Mouse (Mus musculus): ENCODE measurements at regions not wholly inside any gene's neighbourhood (a gene's known extent, or its start where the extent isn't known, plus 50 kb on each side); places are given as distances from the start of the nearest gene placed in this dataset.

DNA sequence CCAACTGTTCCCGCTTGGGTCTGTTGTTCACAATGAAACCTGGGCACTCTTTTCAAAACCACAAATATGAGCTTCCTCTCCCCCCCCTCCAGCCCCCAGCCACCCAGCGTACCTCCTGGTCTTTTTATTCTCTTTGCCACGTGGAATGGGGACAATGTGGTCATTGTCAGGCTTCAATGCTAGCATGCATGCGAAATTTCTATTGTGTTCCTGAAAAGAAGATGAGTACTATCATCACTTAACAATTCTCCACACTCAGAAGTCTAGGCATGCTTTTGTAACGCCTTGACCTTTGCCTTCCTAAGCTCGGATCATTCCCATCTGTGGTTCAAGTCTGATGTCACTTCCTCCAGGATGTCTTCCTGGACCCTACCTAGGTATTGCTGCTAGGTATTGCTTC lies 202.2 kb downstream of the Trim29 start:
- DNase-seq (ENCODE audit: low read depth, low spot score) = peak; percentile 34

DNA sequence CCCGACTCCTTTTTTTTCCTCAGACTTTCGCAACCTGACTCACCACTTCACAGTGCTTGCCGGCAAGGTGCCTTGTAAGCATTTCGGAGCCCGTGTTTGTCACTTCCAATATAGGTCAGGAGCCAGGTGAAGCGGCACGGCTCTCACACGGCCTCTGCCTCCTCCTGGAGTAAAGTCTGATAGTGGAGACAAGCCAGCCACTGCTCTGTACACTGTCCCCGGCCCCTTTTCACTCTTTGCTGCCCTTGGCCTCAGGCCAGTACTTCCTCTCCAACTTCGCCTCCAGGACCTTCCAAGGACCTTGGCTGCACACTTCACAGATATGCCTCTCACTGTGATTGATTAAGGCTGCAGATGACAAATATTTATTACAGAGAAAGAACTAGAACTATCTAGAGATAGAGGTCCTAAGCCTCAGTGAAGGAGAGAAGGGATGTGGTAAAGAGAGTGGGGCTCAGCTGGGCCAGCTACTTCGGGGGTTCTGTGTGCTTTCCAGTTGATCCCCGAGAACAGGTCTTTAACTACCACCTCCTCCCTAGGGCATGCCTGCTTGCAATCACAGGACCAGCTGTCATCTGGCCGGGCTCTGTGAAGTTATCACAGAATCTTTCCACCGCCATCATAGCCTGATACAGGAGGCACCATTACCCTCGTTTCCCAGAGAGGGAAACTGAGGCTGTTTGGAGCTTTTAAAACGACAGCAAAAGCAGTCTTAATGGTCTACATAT lies 204.2 kb downstream of the Trim29 start:
- no peak for DNase-seq (ENCODE audit: low read depth, low spot score)

DNA sequence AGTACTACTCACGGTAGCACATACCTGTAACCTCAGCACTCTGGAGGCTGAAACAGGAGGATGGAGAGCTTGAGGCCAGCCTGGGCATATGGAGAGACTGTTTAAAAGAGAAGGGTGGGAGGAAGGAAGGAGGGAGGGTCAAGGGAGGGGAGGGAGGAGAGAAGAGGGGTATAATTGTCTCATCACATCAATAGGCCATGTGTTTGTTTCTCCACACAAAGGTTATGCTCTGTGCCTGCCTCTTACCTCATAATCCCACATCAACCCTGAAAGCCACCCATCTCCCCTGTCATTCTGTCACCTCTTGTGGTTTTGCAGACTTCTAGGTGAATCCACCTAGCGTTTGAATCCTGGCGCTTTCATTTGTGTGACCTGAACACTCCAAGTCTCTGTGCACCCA lies 210.3 kb downstream of the Trim29 start:
- no peak for DNase-seq (ENCODE audit: low read depth, low spot score)

DNA sequence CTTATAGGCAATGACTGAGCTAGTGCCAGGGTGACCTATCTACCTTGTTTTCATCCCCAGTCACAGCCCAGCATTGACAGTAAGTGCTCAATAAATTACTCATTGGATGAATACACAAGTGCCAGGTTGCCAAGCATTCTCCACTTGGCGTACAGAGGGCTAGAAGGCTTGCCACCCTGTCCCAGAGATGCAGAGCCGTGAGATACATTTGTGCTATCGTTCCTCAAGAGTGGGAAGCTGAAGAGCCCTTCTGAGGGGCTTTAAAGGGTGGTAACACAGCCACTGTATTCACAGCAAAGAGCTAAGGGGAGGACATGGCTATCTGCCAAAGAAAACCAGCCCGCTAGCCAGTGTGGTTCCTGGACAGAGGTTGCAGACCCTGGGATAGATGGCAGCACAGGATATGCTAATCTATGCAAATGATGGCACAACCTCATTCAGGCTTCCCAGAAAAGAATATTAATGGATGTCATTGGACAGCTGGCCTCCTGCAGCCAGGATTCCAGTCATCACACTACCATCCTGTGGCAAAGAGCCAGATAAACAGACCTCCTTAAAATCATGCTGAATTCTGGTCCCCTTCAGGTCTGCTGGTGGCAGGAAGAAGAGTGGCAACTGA lies 214.4 kb downstream of the Trim29 start:
- no peak for DNase-seq (ENCODE audit: low read depth, low spot score)

DNA sequence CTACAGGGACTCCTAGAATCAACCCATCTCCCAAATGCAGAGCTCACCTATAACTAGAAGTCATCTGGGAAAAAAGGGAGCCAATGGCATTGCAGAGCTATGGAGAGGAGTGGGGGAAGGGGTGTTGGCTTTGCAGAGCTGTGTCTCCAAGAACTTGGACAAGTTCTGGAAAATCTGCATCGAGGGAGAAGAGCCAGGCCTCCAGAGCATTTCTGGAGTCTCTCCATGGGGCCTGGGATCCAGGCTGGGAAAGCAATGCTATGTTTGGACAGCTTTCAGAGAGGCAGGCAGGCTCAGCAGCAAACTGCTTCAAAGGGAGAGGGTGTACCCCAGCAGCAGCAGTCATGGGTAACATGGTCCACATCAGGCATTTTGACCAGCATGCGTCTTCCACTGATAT lies 211.6 kb upstream of the Nectin1 start:
- no peak for DNase-seq (ENCODE audit: low read depth, low spot score)

DNA sequence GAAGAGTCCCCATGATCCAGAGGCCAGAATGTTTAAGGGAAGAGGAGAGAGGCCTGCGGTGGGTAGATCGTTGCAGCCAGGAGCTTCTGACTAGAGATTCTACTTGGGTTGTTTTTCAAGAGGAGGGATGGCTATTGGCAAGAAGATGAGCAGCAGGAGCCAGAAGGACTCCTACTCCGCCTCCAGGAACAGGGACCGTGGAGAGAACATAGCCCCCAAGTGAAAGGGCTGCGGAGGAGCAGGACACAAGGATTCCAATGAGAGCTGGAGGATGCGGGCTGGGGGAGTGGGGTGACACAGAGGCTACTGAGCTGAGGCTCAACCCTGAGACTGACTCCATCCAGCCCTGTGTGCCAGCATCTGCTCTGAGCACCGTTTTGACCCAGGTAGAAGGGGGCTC lies 207.8 kb upstream of the Nectin1 start:
- DNase-seq (ENCODE audit: low read depth, low spot score) = no peak

DNA sequence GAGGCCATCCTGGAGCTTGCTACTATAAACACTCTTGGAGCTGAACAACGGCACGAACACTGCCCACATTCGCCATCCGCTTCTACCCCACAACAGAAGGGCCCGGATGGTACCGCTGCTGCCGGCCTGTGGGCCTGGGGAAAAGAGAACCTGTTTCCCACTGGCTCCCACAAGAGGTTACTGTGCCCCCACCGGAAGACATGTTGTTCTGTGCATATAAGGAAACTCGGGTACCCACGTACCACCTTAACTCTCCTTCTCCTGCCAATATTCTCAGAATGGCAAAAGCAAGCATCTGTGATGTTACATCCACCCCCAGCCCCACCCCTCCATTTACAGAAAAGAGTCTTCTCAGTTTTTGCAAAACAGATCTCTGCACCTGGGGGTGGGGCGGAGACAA lies 206.7 kb upstream of the Nectin1 start:
- no peak for DNase-seq (ENCODE audit: low read depth, low spot score)

DNA sequence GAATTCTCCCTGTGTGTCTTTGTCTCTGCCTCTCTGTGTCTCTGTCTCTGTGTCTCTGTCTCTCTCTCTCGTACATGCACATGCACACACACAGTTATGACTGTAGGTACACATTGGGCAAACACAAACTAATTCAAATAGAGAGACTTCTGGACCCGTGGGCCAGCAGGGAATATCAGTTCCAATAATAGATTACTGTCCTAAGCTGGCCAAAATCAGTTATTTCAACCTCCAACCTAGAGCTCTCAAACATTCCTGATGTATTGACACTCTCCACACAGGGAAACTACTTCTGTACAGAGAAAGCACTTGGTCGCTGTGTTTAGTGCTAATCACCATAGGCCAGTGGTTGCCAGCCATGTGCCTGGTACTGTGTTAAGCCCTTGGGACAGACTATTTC lies 203.7 kb upstream of the Nectin1 start:
- DNase-seq (ENCODE audit: low read depth, low spot score) = no peak

DNA sequence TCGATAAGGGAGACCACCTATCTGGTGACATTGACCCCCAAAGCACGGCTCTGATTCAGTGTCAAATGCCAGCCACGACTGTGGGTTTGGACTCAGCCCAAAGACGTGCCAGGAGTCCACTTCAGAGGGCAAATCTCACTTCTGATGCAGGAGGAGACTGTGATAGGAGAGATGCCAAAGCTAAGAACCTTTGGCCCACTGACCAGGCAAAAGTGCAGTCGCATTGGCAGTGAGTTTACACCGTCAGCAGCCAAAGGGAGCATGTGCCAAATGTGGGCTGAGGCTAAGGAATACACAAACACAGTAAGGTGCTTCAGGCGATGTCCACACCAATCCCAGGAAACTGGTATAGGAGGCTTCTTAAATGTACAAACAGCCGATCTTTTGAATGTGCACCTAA lies 202.6 kb upstream of the Nectin1 start:
- DNase-seq (ENCODE audit: low read depth, low spot score) = no peak

DNA sequence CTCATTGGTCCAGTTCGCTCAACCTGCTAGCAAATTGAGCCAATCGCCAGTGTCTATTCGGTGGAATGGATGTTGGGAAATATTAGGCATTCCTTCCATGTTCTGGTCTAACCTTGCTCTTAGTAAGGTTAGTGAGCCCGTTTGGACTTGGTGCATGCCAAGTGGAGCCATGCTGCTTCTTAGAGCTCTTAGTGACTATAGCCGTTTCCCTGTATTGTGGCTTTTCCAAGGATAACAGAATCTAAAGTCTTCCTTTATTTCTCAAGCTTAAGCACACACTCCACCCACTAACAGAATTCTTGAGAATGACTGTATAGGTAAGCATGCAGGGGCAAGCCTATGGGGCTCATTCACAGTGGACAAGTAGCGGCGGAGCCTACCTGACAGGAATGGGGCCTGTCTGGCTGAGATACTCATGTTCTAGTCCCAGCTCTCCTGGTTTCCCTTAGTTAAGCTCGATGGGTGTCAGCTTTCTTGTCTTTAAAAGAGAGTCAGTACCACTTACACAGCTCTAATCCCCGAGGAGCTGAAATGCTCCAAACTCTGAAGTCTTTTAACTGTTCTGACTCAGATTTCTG lies 201.6 kb upstream of the Nectin1 start:
- no peak for DNase-seq (ENCODE audit: low read depth, low spot score)

DNA sequence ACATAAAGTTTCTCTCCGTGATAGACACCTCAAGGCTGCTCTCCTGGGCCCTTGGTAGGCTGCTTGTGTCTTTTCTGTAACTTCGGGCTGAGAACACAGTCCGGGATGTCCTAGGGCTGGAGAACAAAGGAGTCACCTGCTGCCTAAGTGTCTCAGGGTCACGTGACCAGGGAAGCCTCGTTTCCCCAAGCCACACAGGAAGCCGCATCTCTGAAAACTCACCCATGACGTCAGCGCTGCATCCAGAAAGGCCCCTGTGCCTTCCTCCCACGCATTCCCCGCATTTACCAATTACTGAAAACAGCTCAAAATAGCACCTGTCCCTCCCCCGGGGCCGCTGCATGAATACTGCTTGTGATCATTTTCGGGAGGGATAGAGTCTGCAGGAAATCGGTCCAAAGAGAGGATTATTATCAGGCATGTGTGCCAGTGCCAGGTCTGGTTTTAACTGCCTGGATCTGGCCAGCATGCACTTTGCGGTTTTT lies 198.7 kb upstream of the Nectin1 start:
- DNase-seq (ENCODE audit: low read depth, low spot score) = peak; percentile 80

DNA sequence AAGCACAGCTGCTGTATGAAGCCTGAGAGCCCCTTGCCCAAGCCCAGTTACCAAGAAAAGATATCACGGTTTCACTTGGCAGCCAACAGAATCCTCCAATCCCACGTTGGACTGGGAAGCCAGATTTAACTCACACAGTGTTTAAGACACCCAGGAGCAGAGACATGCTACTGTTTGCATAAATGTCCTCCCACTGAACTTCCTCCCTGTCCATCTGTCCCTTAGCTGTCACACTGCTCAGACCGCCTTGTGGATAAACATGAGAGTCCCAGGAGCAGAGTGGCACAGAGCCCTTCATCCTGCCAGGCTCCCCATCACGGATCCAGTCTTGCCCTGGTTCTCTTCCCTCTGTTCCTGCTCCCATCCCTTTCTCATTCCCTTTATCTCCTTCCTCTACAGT lies 194.9 kb upstream of the Nectin1 start:
- no peak for DNase-seq (ENCODE audit: low read depth, low spot score)

DNA sequence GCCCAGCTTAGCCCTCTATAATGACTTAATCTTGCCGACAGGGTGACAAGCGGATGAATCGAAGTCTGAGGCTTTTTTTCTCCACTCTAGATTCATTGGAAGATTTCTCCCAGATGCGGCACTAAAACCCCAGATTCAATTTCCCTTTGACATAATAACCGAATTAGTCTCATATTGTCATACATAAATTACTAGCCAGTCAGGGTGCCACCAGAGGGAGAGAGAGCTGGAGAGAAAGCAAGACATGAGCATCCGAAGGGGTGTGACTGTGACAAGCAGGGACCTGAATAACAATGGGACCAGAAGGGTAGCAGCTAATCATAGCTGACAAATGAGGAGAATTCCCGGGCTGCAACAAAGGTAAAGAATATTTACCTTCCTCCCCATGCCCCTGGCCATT lies 194.5 kb upstream of the Nectin1 start:
- DNase-seq (ENCODE audit: low read depth, low spot score) = peak; percentile 17

DNA sequence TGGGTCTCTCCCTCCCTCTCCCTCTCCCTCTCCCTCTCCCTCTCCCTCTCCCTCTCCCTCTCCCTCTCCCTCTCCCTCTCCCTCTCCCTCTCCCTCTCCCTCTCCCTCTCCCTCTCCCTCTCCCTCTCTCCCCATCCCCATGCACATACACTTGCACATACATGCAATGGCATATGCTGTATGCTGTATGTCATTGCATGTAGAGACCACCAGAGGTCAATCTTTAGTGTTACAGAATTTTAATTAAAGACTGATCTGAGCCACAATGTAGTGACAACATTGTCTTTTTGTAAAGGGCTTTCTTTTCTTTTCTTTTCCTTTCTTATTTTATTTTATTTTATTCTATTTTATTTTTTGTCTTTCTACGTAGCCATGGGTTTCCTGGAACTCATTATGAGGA lies 191.0 kb upstream of the Nectin1 start:
- peak; percentile 9 for DNase-seq (ENCODE audit: low read depth, low spot score)

DNA sequence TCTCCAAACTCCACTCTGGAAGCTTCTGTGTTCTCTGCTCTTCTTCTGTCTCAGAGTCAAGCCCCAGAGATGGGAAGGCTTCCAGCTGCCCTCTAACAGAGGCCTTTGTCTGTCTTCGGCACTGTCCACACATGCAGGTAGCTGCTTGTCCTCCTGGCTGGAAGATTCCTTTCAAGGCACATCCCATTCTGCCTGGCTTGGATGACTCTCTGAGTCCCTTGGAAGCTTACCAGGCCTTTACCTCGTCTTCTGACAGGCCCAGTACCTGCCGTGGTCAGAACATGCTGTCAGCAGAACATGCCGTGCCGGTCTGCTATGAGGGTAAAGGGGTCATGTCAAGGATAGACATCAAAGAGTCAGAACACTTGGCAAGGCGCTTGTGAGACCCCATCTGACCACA lies 181.8 kb upstream of the Nectin1 start:
- no peak for DNase-seq (ENCODE audit: low read depth, low spot score)

DNA sequence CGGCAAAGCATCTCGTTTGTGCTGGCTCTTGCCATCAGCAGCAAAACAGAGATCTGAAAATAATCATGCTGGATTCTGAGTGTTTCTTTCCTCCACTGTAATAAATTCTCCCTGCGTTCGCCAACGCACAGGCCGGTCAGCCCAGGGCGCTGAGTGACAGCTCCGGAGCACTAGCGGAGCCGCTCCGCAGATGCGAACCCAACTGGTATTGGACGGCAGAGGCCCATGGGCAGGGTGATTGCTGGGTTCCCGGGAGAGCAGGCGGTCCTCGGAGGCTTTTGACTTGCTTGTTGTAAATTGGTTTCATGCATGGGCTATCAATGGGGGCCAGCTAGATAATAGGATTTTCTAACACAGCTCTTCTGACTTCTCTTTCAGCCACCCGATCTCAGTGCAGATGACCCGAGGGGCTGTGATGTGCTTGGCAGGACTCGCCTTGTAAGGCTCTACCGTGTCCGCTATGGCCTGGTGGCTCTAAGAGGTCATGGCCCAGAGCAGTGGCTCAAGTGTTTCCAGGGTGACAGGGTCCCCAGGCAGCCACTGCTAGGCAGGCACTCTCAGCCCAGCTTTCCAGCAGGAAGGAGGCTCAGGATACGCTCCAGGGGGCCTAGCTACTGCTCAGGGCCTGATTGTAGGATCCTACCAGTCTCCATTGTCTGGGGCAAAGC lies 179.4 kb upstream of the Nectin1 start:
- DNase-seq (ENCODE audit: low read depth, low spot score) = no peak

DNA sequence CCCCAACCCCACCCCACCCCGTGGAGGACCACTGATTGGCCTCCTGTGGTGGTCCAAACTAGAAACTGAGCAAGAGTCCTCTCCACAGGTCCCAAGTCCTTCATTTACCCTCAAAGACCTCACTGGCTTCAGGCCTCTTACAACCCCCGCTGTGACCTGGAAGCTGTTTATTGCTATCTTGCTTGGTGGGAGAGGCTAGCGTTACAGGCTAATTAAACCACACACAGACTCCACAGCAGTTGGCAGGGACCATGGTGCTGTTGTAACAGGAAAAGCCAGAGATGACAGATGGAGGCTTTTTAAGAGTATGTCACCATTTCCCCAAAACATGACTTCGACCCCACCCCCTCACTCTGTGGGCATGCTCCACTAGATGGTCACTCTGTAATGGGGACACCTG lies 174.9 kb upstream of the Nectin1 start:
- DNase-seq (ENCODE audit: low read depth, low spot score) = peak; percentile 29

DNA sequence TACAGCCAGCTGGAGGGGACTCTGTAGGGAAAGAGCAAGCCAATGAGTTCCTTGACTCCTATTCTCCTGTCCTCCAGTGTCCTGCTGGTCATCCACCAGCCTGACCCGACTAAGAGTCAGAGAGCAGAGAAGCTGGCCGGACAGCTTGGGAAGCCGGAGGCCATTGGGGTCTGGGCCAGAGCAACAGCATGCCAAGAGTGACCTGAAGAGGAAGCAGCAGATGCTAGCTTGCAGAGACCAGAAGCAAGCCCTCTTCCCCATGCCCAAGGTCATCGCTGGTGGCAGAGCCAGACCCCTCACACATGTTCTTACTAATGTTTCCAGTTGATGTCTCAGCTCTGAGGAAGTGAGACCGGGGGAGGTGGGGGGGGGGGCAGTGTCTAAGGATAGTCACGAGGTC lies 172.7 kb upstream of the Nectin1 start:
- DNase-seq (ENCODE audit: low read depth, low spot score) = no peak

DNA sequence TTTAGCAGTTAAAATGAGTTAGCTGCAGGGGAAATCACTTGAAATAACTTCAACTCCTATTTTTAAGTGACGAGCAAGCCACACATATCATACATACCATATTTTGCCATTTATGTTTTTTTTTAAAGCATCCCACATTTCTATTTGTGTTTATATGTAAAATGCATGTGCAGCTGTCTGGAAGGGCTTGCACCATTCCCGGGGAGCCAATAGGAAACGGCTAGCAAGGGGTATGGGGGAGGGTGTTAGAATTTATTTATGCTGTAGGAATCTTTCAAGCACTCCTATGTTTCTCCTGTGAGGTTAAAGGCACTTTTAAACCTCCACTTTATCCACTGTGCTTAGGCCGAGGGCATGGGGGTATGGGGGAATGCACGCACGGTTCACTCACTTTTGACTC lies 168.1 kb upstream of the Nectin1 start:
- no peak for DNase-seq (ENCODE audit: low read depth, low spot score)

DNA sequence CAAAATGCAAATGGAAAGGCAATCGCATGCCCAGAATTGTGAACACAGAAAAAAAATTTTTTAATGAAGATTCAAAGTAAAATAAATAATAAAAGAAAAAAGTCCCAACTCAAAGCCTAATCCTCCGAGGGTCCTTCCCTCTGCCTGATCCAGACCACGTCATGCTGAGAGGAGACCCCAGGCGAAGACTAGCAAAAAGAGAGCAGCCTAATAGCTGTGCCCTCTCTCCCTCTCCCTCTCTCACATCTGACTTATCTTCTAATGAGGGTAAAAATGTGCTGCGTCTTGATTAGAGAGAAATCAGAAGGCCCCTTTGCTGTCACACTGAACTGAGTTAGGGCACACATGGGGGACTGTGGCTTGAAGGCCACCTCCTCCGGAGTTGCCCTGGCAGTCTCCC lies 163.1 kb upstream of the Nectin1 start:
- DNase-seq (ENCODE audit: low read depth, low spot score) = no peak

DNA sequence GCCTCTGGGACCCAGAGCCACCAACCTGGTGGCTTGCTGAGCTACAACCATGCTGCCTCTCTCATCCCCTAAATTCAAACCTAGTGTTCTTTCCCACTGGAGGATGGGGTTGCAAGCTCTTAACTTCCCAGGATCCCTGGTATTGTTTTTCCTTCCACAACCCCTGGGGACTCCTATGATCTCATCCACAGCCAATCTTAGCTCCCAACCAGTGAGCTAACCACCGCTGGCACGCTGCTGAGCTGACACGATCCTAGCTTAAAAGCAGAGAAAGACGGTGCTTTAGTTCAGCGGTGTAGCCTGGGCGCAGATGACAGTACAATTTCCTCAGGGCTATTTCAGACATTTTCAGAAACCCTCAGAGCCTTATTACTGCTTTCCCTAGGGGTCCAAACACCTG lies 158.2 kb upstream of the Nectin1 start:
- DNase-seq (ENCODE audit: low read depth, low spot score) = no peak

DNA sequence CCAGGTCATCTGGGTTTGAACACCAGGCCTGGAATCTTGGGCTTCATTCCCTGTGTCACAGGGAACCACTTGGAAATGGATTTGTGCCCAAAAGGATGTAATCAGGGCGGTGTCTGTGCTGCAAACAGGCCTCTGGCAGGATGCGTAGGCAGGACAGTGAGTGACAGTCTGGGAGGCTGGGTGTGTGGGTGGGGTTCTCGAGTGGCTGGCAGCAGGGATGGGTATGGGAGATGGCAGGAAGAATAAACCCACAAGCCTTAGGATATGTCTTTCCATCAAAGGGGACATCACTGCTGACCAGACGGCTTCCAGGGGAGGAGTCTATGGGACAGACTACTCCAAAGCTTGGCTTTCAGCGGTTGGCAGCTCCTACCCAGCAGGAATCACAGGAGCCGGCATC lies 150.5 kb upstream of the Nectin1 start:
- no peak for DNase-seq (ENCODE audit: low read depth, low spot score)

DNA sequence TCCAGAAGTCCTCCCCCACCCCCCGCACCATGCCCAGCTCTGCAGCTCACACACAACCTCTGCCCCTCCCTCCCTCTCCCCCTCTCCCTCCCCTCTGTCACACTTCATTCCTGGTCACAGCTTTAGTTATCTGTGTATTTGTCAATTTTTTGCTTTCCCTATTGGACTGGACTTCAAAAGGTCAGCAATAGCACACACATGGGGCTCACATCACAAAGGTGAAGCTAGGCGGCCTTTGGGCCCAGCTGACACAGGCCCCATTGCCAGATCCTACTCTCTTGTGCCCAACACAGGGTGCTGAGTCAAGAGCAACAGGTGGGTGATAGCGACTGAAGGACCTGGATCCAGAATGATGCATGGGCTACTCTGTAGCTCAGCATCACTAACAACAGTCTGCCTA lies 149.0 kb upstream of the Nectin1 start:
- DNase-seq (ENCODE audit: low read depth, low spot score) = no peak

Measured in ZHBTc4 (cell line).